Mouse (Mus musculus) lung, postnatal 0 days (tissue): ENCODE measurements around the gene St6galnac3. TPM values are rescaled to one million over a fixed set of nuclear protein-coding genes. Genes with fewer than 3 reads are reported as not detected.

ENCODE experiments used
- ATAC-seq: fragments of 200-750 bp; cut with Nextera tagmentation; 2 replicates; pipeline ENCODE4 v1.8.0; 2017; ENCODE audit warnings: moderate library complexity
- DNase-seq: peaks from one replicate; pipeline ENCODE4 v3.0.0-alpha.2; 2016; ENCODE audit warnings: low spot score
- H3K27ac ChIP-seq: fragments of 300-500 bp; sonication (generic); 2 replicates; pipeline ENCODE4 v1.5.1; 2014; ENCODE audit warnings: antibody characterized with exemption, mild to moderate bottlenecking, low read length, mixed read lengths
- H3K27me3 ChIP-seq: fragments of 300-500 bp; sonication (generic); replicated peaks from 2 replicates; pipeline ENCODE4 v1.6.1; 2014; ENCODE audit warnings: low read length, mixed read lengths; ENCODE audit not compliant: insufficient read depth
- H3K36me3 ChIP-seq: fragments of 300-500 bp; sonication (generic); 2 replicates; pipeline ENCODE4 v1.6.1; 2014; ENCODE audit warnings: low read length, mixed read lengths; ENCODE audit not compliant: insufficient read depth
- H3K4me1 ChIP-seq: fragments of 300-500 bp; sonication (generic); 2 replicates; pipeline ENCODE4 v1.6.1; 2014; ENCODE audit warnings: antibody characterized with exemption, low read depth, low read length, mixed read lengths; ENCODE audit not compliant: insufficient read depth
- H3K4me2 ChIP-seq: fragments of 300-500 bp; sonication (generic); replicated peaks from 2 replicates; pipeline ENCODE4 v1.6.1; 2014; ENCODE audit warnings: low read depth, mild to moderate bottlenecking, low read length, moderate library complexity, mixed read lengths
- H3K4me3 ChIP-seq: fragments of 300-500 bp; sonication (generic); 2 replicates; pipeline ENCODE4 v1.5.1; 2014; ENCODE audit warnings: low read depth, low read length
- H3K9ac ChIP-seq: fragments of 300-500 bp; sonication (generic); replicated peaks from 2 replicates; pipeline ENCODE4 v1.6.1; 2014; ENCODE audit warnings: low read depth, mild to moderate bottlenecking
- H3K9me3 ChIP-seq: fragments of 300-500 bp; sonication (generic); 2 replicates; pipeline ENCODE4 v1.6.1; 2016; ENCODE audit warnings: low read length, mixed read lengths
- CTCF ChIP-seq: IDR thresholded peaks from 2 replicates; pipeline ENCODE4 v1.5.1; 2016; ENCODE audit warnings: antibody characterized with exemption, mild to moderate bottlenecking
- EP300 ChIP-seq: IDR thresholded peaks from 2 replicates; pipeline ENCODE4 v1.6.1; 2016; ENCODE audit warnings: antibody characterized with exemption, mild to moderate bottlenecking, control low read depth
- WGBS: fragments of 180-500 bp; shearing (Covaris S2); extraction: QIAGEN DNeasy Blood & Tissue Kit; methylation state at CpG from one replicate; pipeline ENCODE4 v1.1.7; 2014; 5-methylcytosine and 5-hydroxymethylcytosine counted together
- polyA plus RNA-seq: library from polyadenylated mRNA; unstranded; fragments of >200 nt; fragmentation: Nextera tagmentation; extraction: Ambion mirVana; gene quantifications from 2 replicates; pipeline ENCODE4 v1.2.1, GENCODE M21; 2015

The St6galnac3 gene
- polyA plus RNA-seq, 1 experiment from 2014 or later = 12.9 TPM

DNA sequence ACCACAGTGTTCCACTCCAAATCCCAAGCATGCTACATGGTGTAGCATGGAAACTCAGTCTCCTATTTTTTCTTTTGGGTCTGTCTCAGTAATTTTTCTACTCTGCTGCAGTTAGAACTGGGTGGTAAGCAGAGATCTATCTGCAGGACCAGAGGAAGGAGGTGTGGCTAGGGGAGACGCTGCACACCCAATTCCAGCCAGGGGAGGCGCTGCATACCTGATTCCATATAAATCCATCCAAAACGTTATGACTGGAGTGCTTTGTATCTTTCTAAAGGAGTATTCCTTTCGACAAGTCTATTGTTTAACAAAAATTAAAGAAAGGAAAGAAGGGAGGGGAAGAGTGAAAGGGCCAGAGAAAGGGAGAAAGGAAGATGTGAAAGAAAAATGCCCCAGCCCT is 476.9 kb downstream of the St6galnac3 start:
- DNase-seq (peak; percentile 21), ATAC-seq (no peak)
- 44% methylated on average over 4 of the region's 4 CpGs for WGBS

DNA sequence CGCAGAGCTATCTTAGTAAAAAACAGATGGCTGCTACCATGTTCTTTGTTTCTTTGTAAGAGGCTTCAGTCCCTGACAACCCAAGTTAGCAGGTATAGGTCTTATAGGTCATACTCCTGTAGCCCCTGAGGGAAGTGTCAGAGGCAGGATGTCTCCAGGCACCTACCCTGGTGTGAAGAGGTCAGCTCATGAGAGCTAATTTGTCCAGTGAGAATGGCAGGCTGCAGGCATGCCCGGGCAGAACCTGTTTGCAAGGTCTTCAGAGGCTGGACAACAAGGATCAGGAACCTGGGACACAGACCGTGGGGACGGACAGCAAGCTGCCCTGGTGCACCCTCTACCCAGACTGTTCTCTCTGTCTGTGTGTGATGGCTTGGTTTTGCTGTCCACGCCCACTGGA is 482.4 kb downstream of the St6galnac3 start:
- H3K27ac ChIP-seq = no peak overlapping the region
- H3K4me2 ChIP-seq = no peak overlapping the region
- no peak overlapping the region for H3K9ac ChIP-seq
- no peaks in the 10 kb centered on the region for H3K36me3 ChIP-seq
- H3K4me3 ChIP-seq = no peak overlapping the region
- DNase-seq = no peak
- no peak for TF ChIP-seq CTCF
- TF ChIP-seq EP300 = no peak
- H3K27me3 ChIP-seq = no peaks in the 10 kb centered on the region
- ATAC-seq = no peak
- 57% methylated on average over 5 of the region's 5 CpGs for WGBS
- H3K9me3 ChIP-seq = no peaks in the 10 kb centered on the region
- peaks cover 4% of the 10 kb centered on the region; the same call in 1 of the 2 replicates for H3K4me1 ChIP-seq

More for the DNA sequence above, 476.9 kb downstream of the St6galnac3 start:
- TF ChIP-seq EP300 = no peak
- TF ChIP-seq CTCF = peak; percentile 56
- no peaks in the 10 kb centered on the region for H3K36me3 ChIP-seq
- H3K4me1 ChIP-seq = no peaks in the 10 kb centered on the region
- no peak overlapping the region for H3K4me2 ChIP-seq
- no peaks in the 10 kb centered on the region for H3K27me3 ChIP-seq
- no peak overlapping the region for H3K9ac ChIP-seq
- no peak overlapping the region for H3K4me3 ChIP-seq
- no peaks in the 10 kb centered on the region for H3K9me3 ChIP-seq
- H3K27ac ChIP-seq = no peak overlapping the region

DNA sequence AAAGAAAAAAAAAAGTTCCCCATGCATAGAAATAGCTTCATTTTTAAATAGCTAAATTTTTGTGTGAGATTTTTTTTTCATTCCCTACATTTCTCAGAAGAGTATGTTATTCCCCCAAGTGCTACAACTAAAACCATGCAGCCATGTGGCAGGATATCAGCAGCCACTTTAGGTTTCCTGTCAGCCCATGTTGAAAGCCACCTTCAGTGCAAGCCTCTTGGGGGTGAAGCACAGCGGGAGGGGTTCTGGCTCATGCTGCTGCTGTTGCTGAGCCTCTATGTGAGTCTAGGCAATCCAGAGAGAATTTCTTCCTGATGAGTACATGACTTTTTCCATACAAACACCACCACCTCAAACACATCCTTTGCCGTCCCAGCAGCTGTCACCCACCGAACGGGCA is 483.8 kb downstream of the St6galnac3 start:
- Histone ChIP-seq H3K27me3 (no peaks in the 10 kb centered on the region), H3K9me3 (no peaks in the 10 kb centered on the region), H3K9ac (no peak overlapping the region), H3K4me1 (peaks cover 4% of the 10 kb centered on the region; the same call in 1 of the 2 replicates), H3K4me3 (no peak overlapping the region), H3K36me3 (no peaks in the 10 kb centered on the region), H3K27ac (no peak overlapping the region), H3K4me2 (no peak overlapping the region)
- DNase-seq = no peak
- ATAC-seq = no peak
- TF ChIP-seq CTCF = no peak
- WGBS = 39% methylated on average over 4 of the region's 4 CpGs

DNA sequence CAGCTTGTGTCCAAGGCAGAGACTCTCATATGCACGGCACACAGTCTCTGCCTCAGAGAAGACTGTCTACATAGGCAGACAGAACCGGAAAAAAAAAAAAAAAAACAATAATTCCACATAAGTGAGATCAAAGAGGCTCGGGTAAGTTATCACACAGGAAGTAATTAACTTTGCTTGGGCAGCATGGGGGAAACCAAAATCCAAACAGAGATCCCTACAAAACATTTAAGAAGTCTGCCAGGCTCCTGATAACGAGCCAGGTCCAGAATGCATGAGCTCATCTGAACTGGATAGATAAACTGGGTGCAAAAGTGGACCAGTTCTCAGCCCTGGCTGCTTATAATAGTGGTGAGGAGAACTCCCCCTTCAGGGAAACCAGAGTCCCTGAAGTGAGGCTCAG is 484.6 kb downstream of the St6galnac3 start:
- peaks cover 4% of the 10 kb centered on the region; the same call in 1 of the 2 replicates for H3K4me1 ChIP-seq
- H3K4me2 ChIP-seq = no peak overlapping the region
- peak; percentile 65 for ATAC-seq
- WGBS = 8% methylated on average over 4 of the region's 4 CpGs
- no peak overlapping the region; the same call in 1 of the 2 replicates for H3K27ac ChIP-seq
- TF ChIP-seq CTCF = peak; percentile 40
- TF ChIP-seq EP300 = peak; percentile 97
- H3K9ac ChIP-seq = no peak overlapping the region
- no peak overlapping the region for H3K4me3 ChIP-seq
- H3K36me3 ChIP-seq = no peaks in the 10 kb centered on the region
- no peaks in the 10 kb centered on the region for H3K9me3 ChIP-seq
- peak; percentile 61 for DNase-seq
- H3K27me3 ChIP-seq = no peaks in the 10 kb centered on the region

DNA sequence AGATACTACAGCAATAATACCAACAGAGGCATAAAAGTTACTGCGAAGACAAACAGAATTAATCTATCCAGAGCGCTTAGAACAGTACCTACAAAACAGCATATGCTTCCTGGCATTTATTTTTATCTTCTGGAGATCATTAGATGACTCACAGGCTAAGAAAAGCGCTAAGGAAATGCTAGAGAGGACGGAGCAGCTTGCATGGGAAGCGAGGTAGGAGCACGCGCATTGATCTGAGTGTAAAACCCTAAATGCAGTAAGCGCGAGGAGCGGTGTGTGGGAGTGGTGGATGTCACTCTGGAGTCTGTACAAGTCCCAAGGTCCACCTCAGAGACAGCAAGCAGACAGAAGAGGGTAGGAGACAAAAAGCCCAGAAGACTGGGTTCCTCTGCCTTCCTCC is 486.6 kb downstream of the St6galnac3 start:
- 74% methylated on average over 10 of the region's 10 CpGs for WGBS
- Histone ChIP-seq H3K36me3 (no peaks in the 10 kb centered on the region), H3K4me3 (no peak overlapping the region), H3K27ac (no peak overlapping the region), H3K9ac (no peak overlapping the region), H3K4me2 (no peak overlapping the region), H3K4me1 (peaks cover 4% of the 10 kb centered on the region; the same call in 1 of the 2 replicates), H3K9me3 (no peaks in the 10 kb centered on the region), H3K27me3 (no peaks in the 10 kb centered on the region)
- peak; percentile 44; the same call in 1 of the 2 replicates for TF ChIP-seq EP300
- no peak for TF ChIP-seq CTCF
- DNase-seq (peak; percentile 38), ATAC-seq (peak; percentile 23; the same call in 1 of the 2 replicates)

DNA sequence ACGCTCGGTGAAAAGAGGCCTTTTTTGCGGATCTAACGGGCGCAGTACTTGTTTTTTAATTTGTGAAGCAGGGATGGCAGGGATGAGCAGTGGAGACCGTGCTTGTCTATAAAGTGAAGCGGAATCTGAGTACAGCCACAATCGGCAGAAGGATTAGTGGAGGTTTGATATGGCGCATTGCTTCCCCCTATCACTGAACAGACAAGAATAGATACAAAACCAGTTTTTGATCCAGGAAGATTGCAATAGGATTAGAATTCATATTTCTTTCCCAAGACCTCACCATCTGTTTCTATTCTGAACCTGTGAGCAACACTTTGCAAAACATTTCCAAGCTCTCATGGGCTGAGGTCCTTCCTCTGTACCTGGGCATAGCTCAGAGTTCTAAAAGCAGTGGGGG is 488.7 kb downstream of the St6galnac3 start:
- TF ChIP-seq CTCF (no peak), EP300 (no peak)
- Histone ChIP-seq H3K9me3 (no peaks in the 10 kb centered on the region), H3K4me1 (no peaks in the 10 kb centered on the region), H3K4me2 (no peak overlapping the region), H3K9ac (no peak overlapping the region), H3K36me3 (no peaks in the 10 kb centered on the region), H3K4me3 (no peak overlapping the region), H3K27ac (no peak overlapping the region), H3K27me3 (no peaks in the 10 kb centered on the region)
- WGBS = 91% methylated on average over 9 of the region's 9 CpGs
- ATAC-seq = no peak
- DNase-seq = no peak
